Mouse (Mus musculus): ENCODE data around the gene Adcy5.

DNA sequence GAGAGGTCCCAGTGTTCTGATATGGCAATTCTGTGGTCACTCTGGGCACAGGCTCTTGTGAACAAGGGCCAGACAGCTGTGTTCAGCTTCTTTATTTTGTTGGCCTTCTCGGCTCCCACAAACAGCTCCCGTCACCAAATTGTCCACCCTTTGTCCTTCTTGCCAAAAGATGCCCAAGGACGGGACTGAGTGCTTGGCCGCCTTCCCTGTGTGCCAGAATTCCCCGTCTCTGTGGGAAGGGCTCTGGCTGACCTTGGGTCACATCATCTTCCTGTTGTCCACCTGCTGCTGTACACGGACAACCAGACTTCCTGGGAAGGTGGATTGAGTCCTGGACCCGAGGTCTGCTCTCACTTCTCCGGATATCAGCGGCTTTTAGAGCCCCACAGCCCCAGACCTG, 131.1 kb downstream of the Adcy5 start:
- TF ChIP-seq CTCF (IDR thresholded peaks at IDR 0.05; ENCODE audit: low read depth, low read length) (no peak), POLR2A (IDR thresholded peaks at IDR 0.05; ENCODE audit: extremely low read depth, insufficient read depth, low read length) (no peak)

All from liver, adult 2 months (tissue).